Mouse (Mus musculus): ENCODE results near the gene Dohh. TPM values are rescaled to one million over a fixed set of nuclear protein-coding genes. Genes with fewer than 3 reads are reported as not detected.
A peak's percentile ranks its signal among the peaks of the same experiment; 100 is the strongest.

Dohh gene
- polyA plus RNA-seq, 1 experiment, result 113 TPM

DNA sequence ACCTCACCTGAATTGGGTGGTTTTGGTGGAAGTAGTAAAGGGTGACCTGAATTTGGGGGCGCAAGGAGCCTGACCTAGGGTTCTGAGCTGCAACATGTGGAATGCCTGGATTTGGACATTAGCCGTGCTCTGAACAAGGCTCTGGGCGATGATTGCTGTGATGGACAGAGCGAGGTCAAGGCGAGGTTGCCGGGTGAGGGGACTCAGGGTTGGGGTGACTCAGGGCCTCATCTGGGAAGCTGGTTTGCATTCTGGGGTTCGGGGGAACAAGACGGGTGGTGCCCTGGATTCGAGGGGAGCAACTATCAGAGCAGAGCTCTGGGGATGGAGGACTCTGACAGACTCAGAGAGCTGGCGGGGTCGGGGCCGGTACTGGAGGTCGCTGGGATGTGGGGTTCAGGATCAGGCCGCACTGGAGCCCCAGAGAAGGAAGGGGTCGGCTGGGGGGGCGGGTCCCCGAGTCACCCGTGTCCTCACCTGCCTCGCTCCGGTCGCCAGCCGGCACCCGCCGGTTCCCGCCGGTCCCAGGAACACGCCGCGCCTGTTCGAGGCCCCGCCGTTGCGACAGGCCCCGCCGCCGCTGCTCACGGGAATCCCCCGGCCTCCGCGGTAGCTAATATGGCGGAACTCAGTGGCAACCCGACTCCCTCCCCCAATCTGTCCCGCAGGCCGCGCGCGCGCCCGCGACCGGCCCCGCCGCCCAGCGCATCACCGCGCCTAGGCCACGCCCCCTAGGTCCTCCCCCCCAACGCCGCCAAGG lies 6.3 kb upstream of the Dohh start, which contains the start of gene Fzr1:
Gene Fzr1, minus strand, starts transcription at position 724 of the 760 bp plus-strand sequence.
- peaks cover 7% of the 10 kb centered on the region for H3K36me3 ChIP-seq (ENCODE audit: control insufficient read depth, insufficient read depth, low read length)
- no peaks in the 10 kb centered on the region for H3K27me3 ChIP-seq (ENCODE audit: control insufficient read depth, insufficient read depth, low read length)
- H3K4me1 ChIP-seq (ENCODE audit: control insufficient read depth, insufficient read depth, insufficient read length, low read length), result peaks cover 21% of the 10 kb centered on the region; the same call in 1 of the 2 replicates
- 1% methylated on average over 57 of the region's 59 CpGs for WGBS
- TF ChIP-seq POLR2A (IDR thresholded peaks at IDR 0.05; ENCODE audit: low read depth, low read length) (peak; percentile 74), CTCF (IDR thresholded peaks at IDR 0.05; ENCODE audit: extremely low read depth, insufficient read length, insufficient replicate concordance, low read depth, low read length) (no peak)
- H3K27ac ChIP-seq (ENCODE audit: insufficient read depth, low read depth, low read length), result peak within 1 kb of the TSS; percentile 18
- H3K4me3 ChIP-seq (ENCODE audit: low read depth, low read length), result peak within 1 kb of the TSS; percentile 86

DNA sequence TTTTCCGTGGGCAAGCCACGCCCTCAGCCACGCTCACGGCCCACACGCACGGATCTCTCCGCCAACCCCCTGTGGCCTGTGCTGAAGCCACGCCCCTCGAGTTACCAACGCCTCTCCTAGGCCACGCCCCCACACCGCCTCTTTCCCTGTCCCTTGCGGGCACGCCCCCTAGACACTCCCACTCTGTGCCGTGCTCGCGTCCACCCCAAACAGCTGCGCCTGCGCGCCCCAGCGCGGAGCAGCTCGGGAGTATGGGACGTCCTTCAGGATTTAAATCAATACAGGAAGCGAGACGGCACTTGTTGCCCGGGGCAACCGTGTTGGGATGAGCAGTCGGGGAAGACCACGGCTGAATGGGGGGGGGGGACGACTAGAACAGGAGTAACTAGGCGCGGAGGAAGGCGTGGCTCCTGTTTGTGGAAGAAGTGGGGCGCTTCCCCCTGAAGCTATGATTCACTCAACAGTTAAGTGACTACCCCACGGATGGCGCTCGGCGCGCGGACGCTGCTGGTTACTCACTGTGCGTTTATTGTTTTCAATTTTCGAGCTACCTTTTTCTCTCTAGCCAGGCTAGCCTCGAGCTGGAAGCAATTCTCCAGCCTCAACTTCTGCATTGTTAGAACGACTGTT lies 5.6 kb upstream of the Dohh start:
- Histone ChIP-seq H3K4me1 (ENCODE audit: control insufficient read depth, insufficient read depth, insufficient read length, low read length) (peaks cover 21% of the 10 kb centered on the region; the same call in 1 of the 2 replicates), H3K36me3 (ENCODE audit: control insufficient read depth, insufficient read depth, low read length) (peaks cover 5% of the 10 kb centered on the region), H3K27me3 (ENCODE audit: control insufficient read depth, insufficient read depth, low read length) (no peaks in the 10 kb centered on the region), H3K27ac (ENCODE audit: insufficient read depth, low read depth, low read length) (peak overlapping the region; percentile 18; the same call in 1 of the 2 replicates), H3K4me3 (ENCODE audit: low read depth, low read length) (peak overlapping the region; percentile 86)
- TF ChIP-seq POLR2A (IDR thresholded peaks at IDR 0.05; ENCODE audit: low read depth, low read length) (no peak; the same call in 1 of the 2 replicates), CTCF (IDR thresholded peaks at IDR 0.05; ENCODE audit: extremely low read depth, insufficient read length, insufficient replicate concordance, low read depth, low read length) (no peak)
- 1% methylated on average over 46 of the region's 46 CpGs for WGBS

DNA sequence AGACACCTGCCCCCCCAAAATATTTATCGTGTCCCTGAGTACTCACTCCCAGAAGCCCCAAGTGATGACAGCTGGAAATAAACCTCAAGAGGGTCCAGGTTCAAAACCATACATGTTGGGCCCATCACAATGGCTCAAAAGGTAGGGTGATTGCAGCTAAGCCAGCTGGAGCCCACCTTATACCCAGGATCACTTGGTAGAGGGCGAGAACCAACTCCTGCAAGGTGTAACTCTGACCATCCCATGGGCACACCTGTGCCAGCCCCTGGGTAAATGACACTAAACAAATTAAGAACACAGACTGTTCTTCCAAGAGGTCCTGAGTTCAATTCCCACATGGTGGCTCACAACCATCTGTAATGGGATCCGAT lies 5.1 kb upstream of the Dohh start:
- 0 out of 2 replicates have a peak, but pooled peaks cover 2% of the 10 kb centered on the region for H3K36me3 ChIP-seq (ENCODE audit: control insufficient read depth, insufficient read depth, low read length)
- peak overlapping the region; percentile 18; the same call in 1 of the 2 replicates for H3K27ac ChIP-seq (ENCODE audit: insufficient read depth, low read depth, low read length)
- peaks cover 21% of the 10 kb centered on the region; the same call in 1 of the 2 replicates for H3K4me1 ChIP-seq (ENCODE audit: control insufficient read depth, insufficient read depth, insufficient read length, low read length)
- 55% methylated on average over 3 of the region's 3 CpGs for WGBS
- H3K27me3 ChIP-seq (ENCODE audit: control insufficient read depth, insufficient read depth, low read length), result no peaks in the 10 kb centered on the region
- H3K4me3 ChIP-seq (ENCODE audit: low read depth, low read length), result peak overlapping the region; percentile 80
- TF ChIP-seq POLR2A (IDR thresholded peaks at IDR 0.05; ENCODE audit: low read depth, low read length) (no peak), CTCF (IDR thresholded peaks at IDR 0.05; ENCODE audit: extremely low read depth, insufficient read length, insufficient replicate concordance, low read depth, low read length) (no peak)

- TF ChIP-seq CTCF (IDR thresholded peaks at IDR 0.05; ENCODE audit: extremely low read depth, insufficient read length, insufficient replicate concordance, low read depth, low read length), result no peak
- no peak for TF ChIP-seq POLR2A (IDR thresholded peaks at IDR 0.05; ENCODE audit: low read depth, low read length)
- H3K27me3 ChIP-seq (ENCODE audit: control insufficient read depth, insufficient read depth, low read length), result no peaks in the 10 kb centered on the region
- no peak overlapping the region for H3K27ac ChIP-seq (ENCODE audit: insufficient read depth, low read depth, low read length)
- 0 out of 2 replicates have a peak, but pooled peaks cover 2% of the 10 kb centered on the region for H3K36me3 ChIP-seq (ENCODE audit: control insufficient read depth, insufficient read depth, low read length)
- peaks cover 22% of the 10 kb centered on the region; the same call in 1 of the 2 replicates for H3K4me1 ChIP-seq (ENCODE audit: control insufficient read depth, insufficient read depth, insufficient read length, low read length)
- no peak overlapping the region for H3K4me3 ChIP-seq (ENCODE audit: low read depth, low read length)
- 80% methylated on average over 6 of the region's 6 CpGs for WGBS
Measured at GRCm38 (mm10) chr10:81379809-81380378, 4.3 kb upstream of the Dohh start.

GRCm38 (mm10) chr10:81382039-81382438 lies 2.2 kb upstream of the Dohh start:
- no peak overlapping the region for H3K4me3 ChIP-seq (ENCODE audit: low read depth, low read length)
- 15% methylated on average over 5 of the region's 5 CpGs for whole genome bisulfite sequencing
- H3K4me1 ChIP-seq (ENCODE audit: control insufficient read depth, insufficient read depth, insufficient read length, low read length), result peaks cover 24% of the 10 kb centered on the region
- peak overlapping the region; percentile 24 for H3K27ac ChIP-seq (ENCODE audit: insufficient read depth, low read depth, low read length)
- peaks cover 7% of the 10 kb centered on the region; the same call in 1 of the 2 replicates for H3K36me3 ChIP-seq (ENCODE audit: control insufficient read depth, insufficient read depth, low read length)
- no peaks in the 10 kb centered on the region for H3K27me3 ChIP-seq (ENCODE audit: control insufficient read depth, insufficient read depth, low read length)
- TF ChIP-seq CTCF (IDR thresholded peaks at IDR 0.05; ENCODE audit: extremely low read depth, insufficient read length, insufficient replicate concordance, low read depth, low read length), result no peak
- no peak for TF ChIP-seq POLR2A (IDR thresholded peaks at IDR 0.05; ENCODE audit: low read depth, low read length)

DNA sequence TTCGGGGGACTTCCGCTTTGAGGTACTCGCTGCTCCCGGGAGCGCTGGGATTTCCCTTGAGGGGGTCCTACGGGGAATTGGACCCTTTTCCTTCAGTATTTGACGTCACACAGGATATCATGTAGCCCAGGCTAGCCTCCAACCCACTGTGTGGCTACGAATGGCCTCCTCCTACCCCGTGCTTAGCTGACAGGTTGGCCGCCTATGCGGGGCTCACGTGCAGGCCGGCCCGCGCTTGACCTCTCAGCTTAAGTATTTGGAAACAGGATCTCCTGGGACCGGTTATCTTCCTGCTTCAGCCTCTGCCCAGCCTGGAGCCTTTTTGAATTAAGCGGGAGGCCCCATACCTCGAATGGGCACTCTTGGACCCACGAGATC lies 366 bp downstream of the Dohh start:
- Histone ChIP-seq H3K27ac (ENCODE audit: insufficient read depth, low read depth, low read length) (0 out of 2 replicates have a peak overlapping the region, but pooled peaks have one; percentile 0), H3K27me3 (ENCODE audit: control insufficient read depth, insufficient read depth, low read length) (no peaks in the 10 kb centered on the region), H3K4me3 (ENCODE audit: low read depth, low read length) (peak overlapping the region; percentile 68), H3K4me1 (ENCODE audit: control insufficient read depth, insufficient read depth, insufficient read length, low read length) (peaks cover 21% of the 10 kb centered on the region), H3K36me3 (ENCODE audit: control insufficient read depth, insufficient read depth, low read length) (peaks cover 21% of the 10 kb centered on the region; the same call in 1 of the 2 replicates)
- WGBS, result 0% methylated on average over 19 of the region's 19 CpGs
- no peak for TF ChIP-seq CTCF (IDR thresholded peaks at IDR 0.05; ENCODE audit: extremely low read depth, insufficient read length, insufficient replicate concordance, low read depth, low read length)
- no peak for TF ChIP-seq POLR2A (IDR thresholded peaks at IDR 0.05; ENCODE audit: low read depth, low read length)

Data from small intestine, adult 2 months (tissue).